Mouse (Mus musculus) inflammation-experienced regulatory T-cells, adult 16 weeks (primary cell): ENCODE data around the gene Try10. TPM values are rescaled to one million over a fixed set of nuclear protein-coding genes. Genes with fewer than 3 reads are reported as not detected.

ENCODE experiments used
- polyA plus RNA-seq: library from polyadenylated mRNA; unstranded; fragments of 100-300 nt; shearing (Covaris generic); gene quantifications from one replicate; pipeline ENCODE4 v1.2.1, GENCODE M21; 2017

Gene Try10
- not detected for polyA plus RNA-seq

DNA sequence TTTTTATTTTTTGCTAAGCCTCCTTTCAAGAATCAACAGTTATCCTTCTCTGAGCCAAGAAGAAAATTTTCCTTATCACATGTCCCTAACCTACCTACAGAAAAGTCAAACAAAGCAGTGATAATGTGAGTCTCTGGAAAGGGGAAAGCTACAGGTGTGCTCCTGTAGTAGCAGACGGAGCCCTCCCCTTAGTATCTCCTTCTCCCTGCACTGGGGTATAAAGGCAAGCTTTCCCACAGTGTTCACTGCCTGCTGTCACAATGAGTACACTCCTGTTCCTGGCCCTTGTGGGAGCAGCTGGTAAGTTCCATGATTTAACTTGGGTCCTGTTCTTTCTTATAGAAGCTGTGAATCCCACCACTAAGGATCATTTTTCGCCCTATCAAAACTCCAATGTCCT lies at the start of gene Try10:
TSS of gene Try10 (plus strand) at position 174 of the 400 bp plus-strand sequence.

DNA sequence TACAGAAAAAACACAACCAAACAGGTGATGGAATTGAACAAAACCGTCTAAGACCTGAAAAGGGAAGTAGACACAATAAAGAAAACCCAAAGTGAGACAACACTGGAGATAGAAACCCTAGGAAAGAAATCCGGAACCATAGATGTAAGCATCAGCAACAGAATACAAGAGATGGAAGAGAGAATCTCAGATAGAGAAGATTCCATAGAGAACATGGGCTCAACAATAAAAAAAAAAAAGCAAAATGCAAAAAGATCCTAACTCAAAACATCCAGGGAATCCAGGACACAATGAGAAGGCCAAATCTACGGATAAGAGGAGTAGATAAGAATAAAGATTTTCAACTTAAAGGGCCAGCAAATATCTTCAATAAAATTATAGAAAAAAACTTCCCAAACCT lies 37.2 kb upstream of the Try10 start, which contains the start of gene Try5:
TSS of gene Try5 (minus strand) at position 101 of the 400 bp plus-strand sequence.

DNA sequence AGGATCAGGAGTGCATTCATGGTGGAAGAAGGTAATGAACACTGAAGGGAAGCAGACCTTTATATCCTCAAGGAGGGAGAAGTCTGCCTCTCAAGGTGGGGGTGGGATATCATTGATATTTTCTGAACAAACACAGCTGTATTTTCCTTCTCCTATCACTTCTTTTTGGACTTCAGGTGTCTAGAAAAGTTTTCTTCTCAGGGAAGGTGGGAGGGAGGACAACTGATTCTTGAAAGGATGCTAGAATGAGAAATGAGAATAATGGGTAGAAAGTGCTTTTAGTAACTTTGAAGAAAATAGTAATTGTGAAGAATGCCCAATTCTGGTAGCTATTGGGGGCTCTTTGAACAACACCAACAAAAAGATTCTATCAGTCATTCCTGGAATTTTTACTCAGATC lies 23.7 kb downstream of the Try10 start, which contains the start of gene Prss3:
TSS of gene Prss3 (minus strand) at position 101 of the 400 bp plus-strand sequence.

DNA sequence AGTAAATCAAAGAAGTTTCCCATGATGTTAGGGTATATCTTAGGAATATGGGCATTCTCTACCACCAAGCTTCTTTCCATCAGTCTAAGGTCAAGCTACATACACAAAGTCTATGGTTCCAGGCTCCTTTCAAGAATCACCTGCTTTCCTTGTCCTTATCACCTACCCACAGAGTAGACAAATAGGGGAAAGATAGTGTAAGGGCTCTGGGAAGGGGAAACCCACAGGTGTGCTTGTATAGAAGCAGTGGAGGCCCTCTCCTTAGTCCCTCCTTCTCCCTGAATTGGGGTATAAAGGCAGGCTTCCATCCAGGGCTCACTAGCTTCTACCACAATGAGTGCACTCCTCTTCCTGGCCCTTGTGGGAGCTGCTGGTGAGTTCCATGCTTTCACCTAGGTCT lies 38.2 kb downstream of the Try10 start, which contains the start of gene Gm5771:
TSS of gene Gm5771 (plus strand) at position 301 of the 400 bp plus-strand sequence.

Other genes with a start within 250 kb of the Try10 start
- gene Try4, start 51.8 kb upstream of the Try10 start, polyA plus RNA-seq, result not detected
- not detected for gene Try5, start 37.3 kb upstream of the Try10 start, polyA plus RNA-seq
- not detected for gene Prss3, start 23.6 kb downstream of the Try10 start, polyA plus RNA-seq
- gene Gm5771, start 38.3 kb downstream of the Try10 start, polyA plus RNA-seq, result not detected
- gene Gm10334, start 92.0 kb downstream of the Try10 start, polyA plus RNA-seq, result not detected
- not detected for gene Prss1, start 104.8 kb downstream of the Try10 start, polyA plus RNA-seq
- 1.7 TPM for gene Prss2, start 167.7 kb downstream of the Try10 start, polyA plus RNA-seq